Mouse (Mus musculus): ENCODE data around the gene Cbfa2t3. TPM values are rescaled to one million over a fixed set of nuclear protein-coding genes. Genes with fewer than 3 reads are reported as not detected.

Cbfa2t3 gene
- polyA plus RNA-seq, 1 experiment from 2014 or later = 12.2 TPM

DNA sequence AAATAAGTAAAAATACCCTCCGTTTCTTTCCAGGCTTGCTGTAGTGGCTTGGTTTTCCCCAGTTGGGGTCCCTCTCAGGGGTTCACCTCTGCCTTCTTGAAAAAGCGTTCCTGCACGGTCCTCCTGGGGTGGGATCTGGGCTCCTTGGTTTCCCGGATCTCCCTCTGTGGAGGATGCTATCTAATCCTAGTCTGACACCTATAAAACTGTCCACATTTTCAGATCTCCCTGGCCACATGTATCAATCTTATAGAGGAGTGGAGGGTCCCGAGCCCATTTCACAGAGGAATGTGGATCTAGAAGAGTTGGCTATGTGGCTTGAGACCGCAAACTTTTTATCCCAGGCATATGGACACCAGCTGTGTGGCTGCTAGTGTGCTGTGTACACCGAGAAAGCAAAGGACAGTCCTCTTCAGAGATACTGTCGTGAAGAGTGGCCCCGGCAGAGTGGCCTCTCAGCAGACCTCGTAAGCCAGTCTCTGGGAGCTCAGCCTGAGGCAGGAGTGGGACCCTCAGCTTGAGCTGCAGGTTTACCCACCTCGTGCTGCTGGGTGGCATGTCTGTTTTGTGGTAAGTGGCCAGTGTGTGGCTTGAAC lies 19.5 kb downstream of the Cbfa2t3 start:
- 31% methylated on average over 11 of the region's 11 CpGs for WGBS
- H3K36me3 ChIP-seq (replicated peaks) = no peaks in the 10 kb centered on the region
- no peak for ATAC-seq (ENCODE audit: low FRiP score)
- peak overlapping the region; percentile 83 for H3K9ac ChIP-seq
- peak overlapping the region; percentile 90 for H3K27ac ChIP-seq
- no peaks in the 10 kb centered on the region for H3K9me3 ChIP-seq
- peaks cover 43% of the 10 kb centered on the region for H3K4me1 ChIP-seq
- peaks cover 85% of the 10 kb centered on the region for H3K27me3 ChIP-seq
- peak overlapping the region; percentile 60; the same call in 1 of the 2 replicates for H3K4me3 ChIP-seq (replicated peaks)
- H3K4me2 ChIP-seq = peak overlapping the region; percentile 89

GRCm38 (mm10) chr8:122678896-122679210 lies 20.1 kb downstream of the Cbfa2t3 start:
- Histone ChIP-seq H3K27me3 (peaks cover 90% of the 10 kb centered on the region), H3K4me2 (peak overlapping the region; percentile 89), H3K36me3 (replicated peaks) (no peaks in the 10 kb centered on the region), H3K4me1 (peaks cover 43% of the 10 kb centered on the region), H3K27ac (peak overlapping the region; percentile 90), H3K9ac (peak overlapping the region; percentile 83), H3K9me3 (no peaks in the 10 kb centered on the region), H3K4me3 (replicated peaks) (peak overlapping the region; percentile 60)
- under 1% methylated on average over 14 of the region's 14 CpGs for WGBS
- ATAC-seq (ENCODE audit: low FRiP score) = no peak

DNA sequence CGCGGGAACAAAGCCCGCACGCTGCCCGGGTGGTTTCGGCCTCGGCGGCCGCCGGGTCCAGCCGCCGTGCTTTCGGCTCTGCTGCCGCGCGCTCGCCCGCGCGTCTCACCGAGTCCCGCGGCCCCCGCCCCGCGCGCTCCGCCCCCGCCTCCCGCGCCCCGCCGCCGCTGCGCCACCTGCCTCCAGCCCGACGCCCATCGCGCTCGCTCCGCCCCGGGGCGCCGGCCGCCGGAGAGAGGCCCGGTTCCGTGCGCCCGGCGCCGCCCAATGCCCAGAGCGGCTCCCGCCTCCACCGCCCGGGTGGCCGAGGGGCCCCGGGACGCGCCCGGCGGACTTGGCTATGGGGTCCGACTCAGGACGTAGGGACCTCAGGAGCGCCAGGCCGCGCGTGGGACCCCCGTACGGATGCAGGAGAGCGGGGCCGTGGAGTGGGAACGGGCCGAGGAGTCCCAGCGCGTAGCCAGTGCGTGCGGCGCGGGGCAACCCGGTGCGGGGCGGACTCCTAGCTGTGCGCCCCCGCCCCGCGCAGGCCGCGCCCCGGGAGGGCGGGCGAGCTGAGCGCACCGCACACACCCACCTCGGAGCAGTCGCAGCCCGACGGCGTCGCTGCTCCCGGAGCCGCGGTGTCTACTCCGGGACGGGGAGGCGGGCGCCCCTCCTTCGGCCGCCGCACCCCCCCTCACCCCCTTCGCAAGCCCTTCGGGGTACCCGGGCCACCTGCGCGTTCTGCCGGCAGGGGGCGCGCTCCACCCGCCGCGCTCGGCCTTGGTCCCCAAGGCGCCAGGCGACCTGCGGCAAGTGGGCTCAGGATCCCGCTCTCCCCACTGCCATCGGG lies 20.6 kb downstream of the Cbfa2t3 start:
- H3K4me3 ChIP-seq (replicated peaks) = peak overlapping the region; percentile 60
- ATAC-seq (ENCODE audit: low FRiP score) = peak; percentile 81
- peak overlapping the region; percentile 89 for H3K4me2 ChIP-seq
- H3K4me1 ChIP-seq = peaks cover 45% of the 10 kb centered on the region
- peak overlapping the region; percentile 90 for H3K27ac ChIP-seq
- H3K9me3 ChIP-seq = no peaks in the 10 kb centered on the region
- peaks cover 95% of the 10 kb centered on the region for H3K27me3 ChIP-seq
- H3K9ac ChIP-seq = peak overlapping the region; percentile 83
- H3K36me3 ChIP-seq (replicated peaks) = no peaks in the 10 kb centered on the region
- WGBS = under 1% methylated on average over 94 of the region's 127 CpGs

- peak; percentile 10 for ATAC-seq (ENCODE audit: low FRiP score)
- Histone ChIP-seq H3K9ac (peak overlapping the region; percentile 83), H3K27ac (peak overlapping the region; percentile 90), H3K27me3 (peaks cover 99% of the 10 kb centered on the region), H3K9me3 (no peaks in the 10 kb centered on the region), H3K4me3 (replicated peaks) (peak overlapping the region; percentile 60), H3K4me1 (peaks cover 50% of the 10 kb centered on the region), H3K4me2 (peak overlapping the region; percentile 89), H3K36me3 (replicated peaks) (no peaks in the 10 kb centered on the region)
- WGBS = 1% methylated on average over 35 of the region's 35 CpGs
Measured at GRCm38 (mm10) chr8:122677481-122678021, 21.4 kb downstream of the Cbfa2t3 start.

GRCm38 (mm10) chr8:122676621-122677480 lies 22.1 kb downstream of the Cbfa2t3 start:
- 16% methylated on average over 16 of the region's 16 CpGs for WGBS
- ATAC-seq (ENCODE audit: low FRiP score) = peak; percentile 49
- Histone ChIP-seq H3K4me2 (peak overlapping the region; percentile 89), H3K4me1 (peaks cover 50% of the 10 kb centered on the region), H3K9ac (peak overlapping the region; percentile 83), H3K27ac (peak overlapping the region; percentile 90), H3K27me3 (peaks cover 99% of the 10 kb centered on the region), H3K36me3 (replicated peaks) (no peaks in the 10 kb centered on the region), H3K4me3 (replicated peaks) (peak overlapping the region; percentile 60), H3K9me3 (no peaks in the 10 kb centered on the region)

- Histone ChIP-seq H3K27me3 (peaks cover 99% of the 10 kb centered on the region), H3K36me3 (replicated peaks) (no peaks in the 10 kb centered on the region), H3K9me3 (no peaks in the 10 kb centered on the region), H3K27ac (peak overlapping the region; percentile 90; the same call in 1 of the 2 replicates), H3K4me3 (replicated peaks) (peak overlapping the region; percentile 60), H3K9ac (peak overlapping the region; percentile 83), H3K4me2 (peak overlapping the region; percentile 89), H3K4me1 (peaks cover 53% of the 10 kb centered on the region)
- 80% methylated on average over 17 of the region's 17 CpGs for WGBS
- no peak for ATAC-seq (ENCODE audit: low FRiP score)
Measured at GRCm38 (mm10) chr8:122675596-122676420, 23.1 kb downstream of the Cbfa2t3 start.

DNA sequence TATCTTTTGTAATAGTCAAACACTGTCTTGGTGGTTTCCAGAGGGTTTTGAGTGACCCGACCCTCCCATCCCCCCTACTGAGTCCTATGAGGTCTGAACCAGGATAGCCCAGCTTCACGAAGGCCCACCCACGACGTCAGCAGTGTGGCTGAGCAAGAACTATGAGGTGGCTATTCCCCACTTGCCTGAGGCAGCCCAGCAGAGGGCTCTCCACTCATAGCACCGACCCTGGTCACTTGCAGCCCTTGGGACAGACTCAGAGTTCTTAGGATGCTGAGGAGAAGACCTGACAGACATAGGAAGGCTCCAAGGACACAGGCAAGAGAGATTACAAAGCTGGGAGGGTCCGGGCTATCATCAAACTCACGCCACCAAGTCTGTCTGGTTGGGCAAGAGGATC lies 23.9 kb downstream of the Cbfa2t3 start:
- H3K9me3 ChIP-seq = no peaks in the 10 kb centered on the region
- H3K27ac ChIP-seq = no peak overlapping the region
- H3K4me2 ChIP-seq = peak overlapping the region; percentile 89; the same call in 1 of the 2 replicates
- 45% methylated on average over 7 of the region's 7 CpGs for WGBS
- no peak for ATAC-seq (ENCODE audit: low FRiP score)
- no peak overlapping the region for H3K4me3 ChIP-seq (replicated peaks)
- H3K9ac ChIP-seq = no peak overlapping the region
- peaks cover 54% of the 10 kb centered on the region for H3K4me1 ChIP-seq
- H3K27me3 ChIP-seq = peaks cover 99% of the 10 kb centered on the region
- no peaks in the 10 kb centered on the region for H3K36me3 ChIP-seq (replicated peaks)

DNA sequence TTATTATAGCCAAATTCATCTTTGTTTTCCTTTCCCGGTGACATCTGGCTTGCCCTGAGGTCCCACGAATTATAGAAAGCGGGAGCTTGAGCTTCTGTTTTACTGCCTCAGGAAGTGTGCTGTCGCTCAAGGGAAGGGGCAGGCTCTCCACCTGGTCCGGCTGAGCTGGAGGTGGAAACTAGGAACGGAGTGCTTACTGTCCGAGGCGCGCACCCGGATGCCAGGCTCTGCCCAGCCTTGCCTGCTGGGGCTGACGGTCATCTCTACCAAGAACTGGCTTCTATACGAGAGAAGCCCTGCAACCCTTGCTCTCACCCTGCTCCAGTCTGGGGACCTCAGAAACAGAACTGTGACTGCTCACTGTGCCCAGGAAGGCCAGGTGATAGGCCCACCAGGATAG lies 24.9 kb downstream of the Cbfa2t3 start:
- ATAC-seq (ENCODE audit: low FRiP score) = no peak
- Histone ChIP-seq H3K36me3 (replicated peaks) (no peaks in the 10 kb centered on the region), H3K9me3 (no peaks in the 10 kb centered on the region), H3K27me3 (peaks cover 98% of the 10 kb centered on the region), H3K9ac (no peak overlapping the region), H3K4me1 (peaks cover 47% of the 10 kb centered on the region), H3K4me3 (replicated peaks) (no peak overlapping the region), H3K4me2 (no peak overlapping the region), H3K27ac (no peak overlapping the region)
- WGBS = 86% methylated on average over 12 of the region's 12 CpGs

DNA sequence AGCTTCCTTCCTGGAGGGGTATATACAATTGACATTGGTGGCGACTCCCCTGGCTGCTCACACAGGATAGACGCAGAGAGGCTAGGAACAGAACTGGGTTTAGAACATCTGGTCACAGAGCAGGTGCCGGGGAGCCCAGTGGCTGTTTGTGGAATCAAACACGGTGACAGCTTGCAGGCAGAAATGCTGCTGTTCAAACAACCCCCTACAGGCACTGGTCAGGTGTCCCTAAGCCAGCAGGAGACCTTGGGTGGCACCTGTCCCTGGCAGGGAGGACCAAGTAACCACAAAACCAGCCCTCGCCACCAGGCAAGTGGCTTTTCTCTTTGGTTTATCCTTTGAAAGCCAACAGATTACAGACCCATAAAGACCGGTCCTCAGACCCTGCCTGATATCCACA lies 27.0 kb downstream of the Cbfa2t3 start:
- Histone ChIP-seq H3K4me1 (peaks cover 43% of the 10 kb centered on the region), H3K9ac (no peak overlapping the region), H3K4me2 (no peak overlapping the region), H3K27me3 (peaks cover 96% of the 10 kb centered on the region), H3K4me3 (replicated peaks) (no peak overlapping the region), H3K36me3 (replicated peaks) (no peaks in the 10 kb centered on the region), H3K9me3 (no peaks in the 10 kb centered on the region), H3K27ac (no peak overlapping the region)
- ATAC-seq (ENCODE audit: low FRiP score) = no peak
- WGBS = 70% methylated on average over 6 of the region's 6 CpGs

GRCm38 (mm10) chr8:122670718-122671117 lies 28.2 kb downstream of the Cbfa2t3 start:
- peaks cover 47% of the 10 kb centered on the region for H3K4me1 ChIP-seq
- H3K4me2 ChIP-seq = no peak overlapping the region
- H3K27me3 ChIP-seq = peaks cover 84% of the 10 kb centered on the region
- H3K27ac ChIP-seq = no peak overlapping the region
- no peak for ATAC-seq (ENCODE audit: low FRiP score)
- 52% methylated on average over 3 of the region's 3 CpGs for WGBS
- H3K9me3 ChIP-seq = no peaks in the 10 kb centered on the region
- no peak overlapping the region for H3K4me3 ChIP-seq (replicated peaks)
- H3K36me3 ChIP-seq (replicated peaks) = no peaks in the 10 kb centered on the region
- H3K9ac ChIP-seq = no peak overlapping the region

DNA sequence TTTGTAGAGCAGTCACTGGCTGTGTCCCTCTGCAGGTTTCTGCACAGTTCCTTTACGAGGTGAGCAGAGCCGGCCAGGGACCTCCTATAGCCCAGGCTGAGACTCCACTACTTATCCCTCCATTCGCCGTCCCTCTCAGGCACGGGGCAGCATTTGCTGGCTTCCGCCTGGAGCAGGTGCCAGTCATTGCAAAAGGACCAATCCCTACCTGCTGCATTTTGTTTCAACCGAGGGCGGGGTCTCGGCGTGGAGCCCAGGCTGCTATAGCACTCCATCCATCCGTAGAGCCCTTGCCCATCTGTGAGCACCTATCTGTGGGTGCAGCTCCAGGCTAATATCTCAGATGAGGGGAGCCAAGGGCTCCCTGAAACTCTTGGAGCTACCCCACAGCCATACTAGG lies 28.9 kb downstream of the Cbfa2t3 start:
- Histone ChIP-seq H3K4me3 (replicated peaks) (no peak overlapping the region), H3K4me2 (no peak overlapping the region), H3K9ac (no peak overlapping the region), H3K27me3 (peaks cover 77% of the 10 kb centered on the region), H3K27ac (no peak overlapping the region), H3K4me1 (peaks cover 47% of the 10 kb centered on the region), H3K9me3 (no peaks in the 10 kb centered on the region), H3K36me3 (replicated peaks) (no peaks in the 10 kb centered on the region)
- 16% methylated on average over 11 of the region's 11 CpGs for WGBS
- ATAC-seq (ENCODE audit: low FRiP score) = no peak
